1 mouse cellular context compared by ENCODE assay signal in genomic region chr5:139732634-139733107, GRCm38 (mm10).
TF ChIP-seq lines count a peak whose summit lies in the region.

No protein-coding gene starts in this region.

TF ChIP-seq in CH12.LX, 34 proteins besides CTCF, POLR2A, EP300 and RAD21 (continued from another document):
- 0 out of 2 replicates have a peak, but pooled peaks have one; percentile 43 for TF ChIP-seq MYC (IDR thresholded peaks at IDR 0.05; ENCODE audit: low read depth, low read length)
- TF ChIP-seq CHD1 (IDR thresholded peaks at IDR 0.05; ENCODE audit: low read depth, low read length) = no peak
- no peak; the same call in 1 of the 2 replicates for TF ChIP-seq NELFE (IDR thresholded peaks at IDR 0.05; ENCODE audit: low read depth, low read length)
- no peak for TF ChIP-seq SMC3 (IDR thresholded peaks at IDR 0.05; ENCODE audit: low read depth, low read length)
- no peak for TF ChIP-seq JUND (conservative IDR thresholded peaks at IDR 0.05; ENCODE audit: low read depth, low read length)
- no peak for TF ChIP-seq USF2 (conservative IDR thresholded peaks at IDR 0.05; ENCODE audit: low read depth, low read length)
- TF ChIP-seq PAX5 (IDR thresholded peaks at IDR 0.05; ENCODE audit: low read length) = no peak
- TF ChIP-seq NRF1 (IDR thresholded peaks at IDR 0.05; ENCODE audit: low read depth, low read length) = 0 out of 2 replicates have a peak, but pooled peaks have one; percentile 22
- TF ChIP-seq MAFK (IDR thresholded peaks at IDR 0.05; ENCODE audit: insufficient replicate concordance, low read length) = no peak
- no peak for TF ChIP-seq RCOR1 (conservative IDR thresholded peaks at IDR 0.05; ENCODE audit: low read depth, low read length)
- TF ChIP-seq MAZ (IDR thresholded peaks at IDR 0.05; ENCODE audit: low read depth, low read length) = no peak
- TF ChIP-seq UBTF (IDR thresholded peaks at IDR 0.05; ENCODE audit: low read depth, low read length) = 0 out of 2 replicates have a peak, but pooled peaks have one; percentile 48
- peak; percentile 34; the same call in 1 of the 2 replicates for TF ChIP-seq MXI1 (IDR thresholded peaks at IDR 0.05; ENCODE audit: low read depth, low read length)
- peak; percentile 74 for TF ChIP-seq ETS1 (conservative IDR thresholded peaks at IDR 0.05; ENCODE audit: low read depth, low read length)
- TF ChIP-seq IRF4 (IDR thresholded peaks at IDR 0.05; ENCODE audit: low read depth, low read length) = 0 out of 2 replicates have a peak, but pooled peaks have one; percentile 13
- TF ChIP-seq MAX (IDR thresholded peaks at IDR 0.05; ENCODE audit: low read length) = 0 out of 2 replicates have a peak, but pooled peaks have one; percentile 44
- TF ChIP-seq KAT2A (IDR thresholded peaks at IDR 0.05; ENCODE audit: insufficient replicate concordance, low read length) = no peak
- TF ChIP-seq BHLHE40 (IDR thresholded peaks at IDR 0.05; ENCODE audit: low read depth, low read length) = peak; percentile 68
- no peak for TF ChIP-seq CHD2 (IDR thresholded peaks at IDR 0.05; ENCODE audit: low read length)
- no peak for TF ChIP-seq JUN (IDR thresholded peaks at IDR 0.05; ENCODE audit: insufficient read depth, low read depth, low read length)
- TF ChIP-seq USF1 (IDR thresholded peaks at IDR 0.05; ENCODE audit: low read depth, low read length) = no peak
- TF ChIP-seq E2F4 (IDR thresholded peaks at IDR 0.05; ENCODE audit: insufficient replicate concordance, low read depth, low read length) = no peak
